29 mouse cellular contexts compared by ENCODE assay signal in genomic region chr7:44193466-44193865, GRCm38 (mm10). TPM values are rescaled to one million over a fixed set of nuclear protein-coding genes. Genes with fewer than 3 reads are reported as not detected.
"Had no signal": no experiment of that assay in that cellular context is flagged by ENCODE, and none has a peak within 500 bp of the region (broad histone marks: within the 10 kb centered on the region; RNA-seq: fewer than 3 reads in every experiment).

No protein-coding gene starts in this region.

RNA-seq across cellular contexts. Expression of gene Klk1b3, which starts 4.5 kb away (rescaled TPM):
- polyA plus RNA-seq: limb, embryonic 10.5 days; limb, embryonic 11.5 days; limb, embryonic 12.5 days; limb, embryonic 13.5 days; limb, embryonic 14.5 days; limb, embryonic 15.5 days; liver, adult 2 months; liver, embryonic 12.5 days; liver, embryonic 13.5 days; liver, embryonic 14.5 days; liver, embryonic 15.5 days; liver, embryonic 16.5 days; liver, postnatal 0 days; lung, adult 2 months; lung, embryonic 14.5 days; lung, embryonic 15.5 days; lung, embryonic 16.5 days; lung, postnatal 0 days; macrophage; midbrain, embryonic 10.5 days; midbrain, embryonic 11.5 days; midbrain, embryonic 12.5 days; midbrain, embryonic 13.5 days; midbrain, embryonic 14.5 days; midbrain, embryonic 15.5 days; midbrain, embryonic 16.5 days; midbrain, postnatal 0 days; myocyte; neural tube, embryonic 11.5 days had no signal

RNA-seq across cellular contexts. Expression of gene Klk1b24, which starts 5.4 kb away (rescaled TPM):
- polyA plus RNA-seq: limb, embryonic 10.5 days; limb, embryonic 11.5 days; limb, embryonic 12.5 days; limb, embryonic 13.5 days; limb, embryonic 15.5 days; liver, adult 2 months; liver, embryonic 12.5 days; liver, embryonic 13.5 days; liver, embryonic 14.5 days; liver, embryonic 15.5 days; liver, embryonic 16.5 days; liver, postnatal 0 days; lung, adult 2 months; lung, embryonic 14.5 days; lung, embryonic 15.5 days; lung, embryonic 16.5 days; lung, postnatal 0 days; macrophage; midbrain, embryonic 10.5 days; midbrain, embryonic 11.5 days; midbrain, embryonic 12.5 days; midbrain, embryonic 13.5 days; midbrain, embryonic 14.5 days; midbrain, embryonic 15.5 days; midbrain, embryonic 16.5 days; midbrain, postnatal 0 days; myocyte; neural tube, embryonic 11.5 days had no signal

RNA-seq across cellular contexts. Expression of gene Klk1b4, which starts 13.8 kb away (rescaled TPM):
- polyA plus RNA-seq: limb, embryonic 10.5 days; limb, embryonic 11.5 days; limb, embryonic 12.5 days; limb, embryonic 13.5 days; limb, embryonic 14.5 days; limb, embryonic 15.5 days; liver, embryonic 12.5 days; liver, embryonic 13.5 days; liver, embryonic 15.5 days; liver, postnatal 0 days; lung, adult 2 months; lung, embryonic 14.5 days; lung, embryonic 15.5 days; lung, embryonic 16.5 days; lung, postnatal 0 days; macrophage; midbrain, embryonic 10.5 days; midbrain, embryonic 11.5 days; midbrain, embryonic 12.5 days; midbrain, embryonic 13.5 days; midbrain, embryonic 14.5 days; midbrain, embryonic 15.5 days; midbrain, embryonic 16.5 days; midbrain, postnatal 0 days; myocyte; neural tube, embryonic 11.5 days had no signal

RNA-seq across cellular contexts. Expression of gene Klk1b5, which starts 22.3 kb away (rescaled TPM):
- polyA plus RNA-seq: limb, embryonic 10.5 days; limb, embryonic 11.5 days; limb, embryonic 12.5 days; limb, embryonic 13.5 days; limb, embryonic 14.5 days; limb, embryonic 15.5 days; liver, adult 2 months; liver, embryonic 12.5 days; liver, embryonic 13.5 days; liver, embryonic 14.5 days; liver, embryonic 15.5 days; liver, embryonic 16.5 days; liver, postnatal 0 days; lung, adult 2 months; lung, embryonic 14.5 days; lung, embryonic 15.5 days; lung, embryonic 16.5 days; lung, postnatal 0 days; macrophage; midbrain, embryonic 10.5 days; midbrain, embryonic 11.5 days; midbrain, embryonic 12.5 days; midbrain, embryonic 13.5 days; midbrain, embryonic 14.5 days; midbrain, embryonic 15.5 days; midbrain, embryonic 16.5 days; midbrain, postnatal 0 days; myocyte; neural tube, embryonic 11.5 days had no signal

RNA-seq across cellular contexts. Expression of gene Klk1, which starts 31.7 kb away (rescaled TPM):
- polyA plus RNA-seq: limb, embryonic 10.5 days; limb, embryonic 11.5 days; limb, embryonic 12.5 days; limb, embryonic 13.5 days; limb, embryonic 14.5 days; liver, embryonic 12.5 days; liver, embryonic 13.5 days; liver, embryonic 14.5 days; liver, embryonic 15.5 days; liver, postnatal 0 days; lung, embryonic 16.5 days; lung, postnatal 0 days; midbrain, embryonic 10.5 days; midbrain, embryonic 11.5 days; midbrain, embryonic 12.5 days; midbrain, embryonic 13.5 days; midbrain, embryonic 14.5 days; midbrain, embryonic 15.5 days; midbrain, embryonic 16.5 days; midbrain, postnatal 0 days; myocyte; neural tube, embryonic 11.5 days had no signal
